Mouse (Mus musculus) liver, adult 2 months (tissue): Measurements from ENCODE around the gene Syt2. TPM values are rescaled to one million over a fixed set of nuclear protein-coding genes. Genes with fewer than 3 reads are reported as not detected.

Experiments used
- DNase-seq: peaks from one replicate; pipeline ENCODE4 v3.0.0-alpha.2; 2011; ENCODE audit warnings: low read depth, low spot score; ENCODE audit errors: extremely low read depth
- H3K27ac ChIP-seq: fragments of 200-500 bp; replicated peaks from 2 replicates; pipeline ENCODE4 v1.5.1; 2012; ENCODE audit warnings: low read depth, mild to moderate bottlenecking, control low read depth, inconsistent platforms, low read length; ENCODE audit not compliant: insufficient read depth
- H3K27me3 ChIP-seq: fragments of 200-500 bp; 2 replicates; pipeline ENCODE4 v1.6.1; 2012; ENCODE audit warnings: mild to moderate bottlenecking, moderate library complexity, low read length, inconsistent platforms; ENCODE audit not compliant: control insufficient read depth, insufficient read depth
- H3K36me3 ChIP-seq: fragments of 200-500 bp; 2 replicates; pipeline ENCODE4 v1.6.1; 2012; ENCODE audit warnings: low read length, inconsistent platforms; ENCODE audit not compliant: control insufficient read depth, insufficient read depth
- H3K4me1 ChIP-seq: fragments of 200-500 bp; 2 replicates; pipeline ENCODE4 v1.6.1; 2011; ENCODE audit warnings: low read length; ENCODE audit not compliant: control insufficient read depth, insufficient read depth
- H3K4me3 ChIP-seq: fragments of 200-500 bp; 2 replicates; pipeline ENCODE4 v1.5.1; 2011; ENCODE audit warnings: low read depth, mild to moderate bottlenecking, control low read depth, low read length, moderate library complexity; ENCODE audit not compliant: insufficient read depth
- H3K79me2 ChIP-seq: fragments of 200-500 bp; 2 replicates; pipeline ENCODE4 v1.6.1; 2012; ENCODE audit warnings: inconsistent platforms, mild to moderate bottlenecking, low read length, moderate library complexity; ENCODE audit not compliant: control insufficient read depth, insufficient read depth
- H3K9ac ChIP-seq: fragments of 200-500 bp; 2 replicates; pipeline ENCODE4 v1.6.1; 2012; ENCODE audit warnings: low read depth, mild to moderate bottlenecking, control low read depth, inconsistent platforms, low read length
- CTCF ChIP-seq: fragments of 200-500 bp; IDR thresholded peaks from 2 replicates; pipeline ENCODE4 v1.5.1; 2011; ENCODE audit warnings: low read depth, low read length, control low read depth
- POLR2A ChIP-seq: fragments of 200-500 bp; IDR thresholded peaks from 2 replicates; pipeline ENCODE4 v1.6.1; 2011; ENCODE audit warnings: low read length, control low read depth; ENCODE audit not compliant: insufficient read depth; ENCODE audit errors: extremely low read depth
- WGBS: fragments of 180-500 bp; shearing (Covaris S2); methylation state at CpG from one replicate; pipeline ENCODE4 v1.1.7; 2018; 5-methylcytosine and 5-hydroxymethylcytosine counted together
- polyA plus RNA-seq: library from polyadenylated mRNA; depleted of rRNA; stranded (reverse); fragments of >200 nt; gene quantifications from 2 replicates; pipeline ENCODE4 v1.2.3, GENCODE M21; 2012
- total RNA-seq: library from RNA; depleted of rRNA; stranded (reverse); fragments of >200 nt; gene quantifications from 2 replicates; pipeline ENCODE4 v1.2.3, GENCODE M21; 2014

Syt2 gene
- total and polyA plus RNA-seq, 2 experiments = not detected

DNA sequence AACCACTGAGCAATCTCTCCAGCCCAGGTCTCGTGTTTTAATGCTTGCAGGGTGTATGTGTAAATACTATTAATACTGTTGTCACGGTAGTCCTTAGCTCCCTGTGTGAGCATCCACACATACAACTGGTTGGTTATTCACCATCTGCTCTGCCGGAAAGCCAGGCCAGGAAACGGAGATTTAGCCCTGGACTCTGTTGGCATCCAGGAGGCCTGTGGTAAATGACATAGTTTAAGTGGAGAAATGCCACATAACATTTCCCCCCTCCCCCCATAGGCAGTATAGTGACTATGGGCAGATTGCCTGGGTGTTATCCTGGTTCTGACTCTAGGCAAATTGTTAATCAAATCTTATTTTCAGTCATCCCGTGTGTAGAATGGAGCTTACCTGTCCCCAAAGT lies 4.3 kb downstream of the Syt2 start:
- Histone ChIP-seq H3K4me3 (no peak overlapping the region), H3K9ac (no peak overlapping the region), H3K27me3 (peaks cover 21% of the 10 kb centered on the region), H3K79me2 (no peaks in the 10 kb centered on the region), H3K4me1 (no peaks in the 10 kb centered on the region), H3K27ac (no peak overlapping the region), H3K36me3 (no peaks in the 10 kb centered on the region)
- no peak for DNase-seq
- TF ChIP-seq CTCF (no peak), POLR2A (no peak)
- WGBS = 86% methylated on average over 5 of the region's 5 CpGs

GRCm38 (mm10) chr1:134651268-134651850 lies 4.9 kb downstream of the Syt2 start:
- Histone ChIP-seq H3K4me1 (no peaks in the 10 kb centered on the region), H3K9ac (no peak overlapping the region), H3K27ac (no peak overlapping the region), H3K27me3 (peaks cover 17% of the 10 kb centered on the region), H3K36me3 (no peaks in the 10 kb centered on the region), H3K4me3 (no peak overlapping the region), H3K79me2 (no peaks in the 10 kb centered on the region)
- no peak for TF ChIP-seq CTCF
- no peak for TF ChIP-seq POLR2A
- no peak for DNase-seq
- WGBS = 66% methylated on average over 13 of the region's 13 CpGs

GRCm38 (mm10) chr1:134651851-134652398 lies 5.4 kb downstream of the Syt2 start:
- no peak for DNase-seq
- H3K27ac ChIP-seq = no peak overlapping the region
- TF ChIP-seq POLR2A (no peak), CTCF (no peak)
- no peaks in the 10 kb centered on the region for H3K4me1 ChIP-seq
- H3K36me3 ChIP-seq = no peaks in the 10 kb centered on the region
- H3K27me3 ChIP-seq = peaks cover 11% of the 10 kb centered on the region
- WGBS = 57% methylated on average over 4 of the region's 4 CpGs
- no peak overlapping the region for H3K9ac ChIP-seq
- no peaks in the 10 kb centered on the region for H3K79me2 ChIP-seq
- no peak overlapping the region for H3K4me3 ChIP-seq

GRCm38 (mm10) chr1:134653603-134654257 lies 7.3 kb downstream of the Syt2 start:
- no peak for TF ChIP-seq POLR2A
- no peak for TF ChIP-seq CTCF
- H3K27me3 ChIP-seq = peaks cover 1% of the 10 kb centered on the region
- H3K4me1 ChIP-seq = no peaks in the 10 kb centered on the region
- WGBS = 40% methylated on average over 10 of the region's 10 CpGs
- H3K4me3 ChIP-seq = no peak overlapping the region
- H3K27ac ChIP-seq = no peak overlapping the region
- no peak for DNase-seq
- H3K9ac ChIP-seq = no peak overlapping the region
- no peaks in the 10 kb centered on the region for H3K79me2 ChIP-seq
- no peaks in the 10 kb centered on the region for H3K36me3 ChIP-seq

DNA sequence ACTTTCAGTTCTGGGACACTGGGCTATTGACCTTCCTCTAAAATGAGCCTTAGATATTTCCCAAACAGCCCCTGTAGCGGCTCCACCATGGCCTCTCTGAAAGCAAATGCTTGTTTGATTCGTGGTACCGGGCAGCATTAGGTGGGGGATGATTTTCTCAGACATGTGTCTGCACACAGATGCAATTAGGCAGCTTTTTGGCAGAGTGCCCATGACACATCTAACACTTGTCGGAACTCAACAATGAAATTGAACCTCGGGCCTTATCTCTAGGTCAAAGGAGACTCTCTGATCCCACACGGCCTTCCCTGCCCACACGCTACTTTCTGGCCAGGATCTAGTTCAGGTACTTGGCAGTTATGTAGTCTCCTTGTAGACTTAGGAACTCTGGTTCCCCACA lies 12.4 kb downstream of the Syt2 start:
- no peak for TF ChIP-seq POLR2A
- Histone ChIP-seq H3K27me3 (no peaks in the 10 kb centered on the region), H3K27ac (no peak overlapping the region), H3K4me1 (no peaks in the 10 kb centered on the region), H3K79me2 (no peaks in the 10 kb centered on the region), H3K9ac (no peak overlapping the region), H3K36me3 (no peaks in the 10 kb centered on the region), H3K4me3 (no peak overlapping the region)
- 41% methylated on average over 7 of the region's 7 CpGs for WGBS
- DNase-seq = no peak

DNA sequence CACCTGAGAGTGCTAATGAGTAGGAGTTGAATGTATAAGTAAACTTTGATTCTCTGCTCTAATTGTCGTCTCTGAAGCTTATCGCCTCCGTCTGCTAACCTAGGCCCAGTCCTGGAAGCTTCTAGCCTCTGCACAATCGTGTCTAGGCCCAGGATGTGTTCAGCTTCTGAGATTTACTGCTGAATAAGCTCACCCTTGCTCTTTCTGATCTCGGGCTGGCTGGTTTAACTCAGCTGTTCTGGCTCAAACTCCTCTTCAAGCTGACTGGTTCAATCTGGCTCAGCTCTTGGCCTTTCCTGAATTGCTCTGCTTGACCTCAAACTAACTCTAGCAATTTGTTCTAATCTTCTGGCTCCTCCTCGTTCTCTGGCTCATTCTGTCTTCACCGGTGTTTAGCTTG lies 13.7 kb downstream of the Syt2 start:
- H3K27me3 ChIP-seq = no peaks in the 10 kb centered on the region
- no peak overlapping the region for H3K9ac ChIP-seq
- no peaks in the 10 kb centered on the region for H3K4me1 ChIP-seq
- WGBS = 61% methylated on average over 7 of the region's 7 CpGs
- no peaks in the 10 kb centered on the region for H3K79me2 ChIP-seq
- H3K4me3 ChIP-seq = no peak overlapping the region
- H3K36me3 ChIP-seq = no peaks in the 10 kb centered on the region
- no peak overlapping the region for H3K27ac ChIP-seq
- no peak for TF ChIP-seq POLR2A
- no peak for TF ChIP-seq CTCF
- no peak for DNase-seq
